Mouse (Mus musculus) inflammation-experienced regulatory T-cells, adult 6 months (primary cell): Measurements from ENCODE around the gene Cep55. TPM values are rescaled to one million over a fixed set of nuclear protein-coding genes. Genes with fewer than 3 reads are reported as not detected.

Source experiments
- ATAC-seq: one replicate; pipeline ENCODE4 v1.8.0; 2017
- polyA plus RNA-seq, 3 experiments: library from polyadenylated mRNA; unstranded; fragments of 100-300 nt; shearing (Covaris generic); gene quantifications; one replicate each; pipeline ENCODE4 v1.2.1; 2017

Cep55 gene
- 10 to 100 TPM in 1 of 3 experiments, 1 to 10 TPM in 2; 2.7 to 34.6 (median 3.6) TPM for polyA plus RNA-seq

DNA sequence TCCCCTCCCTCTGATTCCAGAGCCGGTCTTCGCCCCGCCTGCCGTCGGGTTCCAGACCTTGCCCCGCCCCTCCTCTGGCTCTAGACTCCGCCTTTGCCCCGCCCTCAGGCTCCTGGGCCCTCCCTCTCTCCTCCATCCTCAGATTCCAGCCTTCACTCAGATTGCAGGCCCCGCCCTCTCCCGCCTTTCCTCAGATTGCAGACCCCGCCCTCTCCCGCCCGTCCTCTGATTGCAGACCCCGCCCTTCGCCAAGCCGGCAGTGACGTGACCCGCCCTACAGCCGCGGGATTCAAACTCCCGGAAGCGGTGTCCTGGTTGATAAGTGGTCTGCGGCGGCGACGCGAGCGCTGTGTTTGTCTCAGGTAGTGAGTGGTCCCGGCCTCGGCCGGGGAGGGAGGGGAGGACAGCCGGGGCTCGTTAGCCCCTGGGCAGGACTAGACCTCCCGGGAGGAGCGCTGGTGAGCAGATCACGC, at the start of gene Cep55:
Gene Cep55, plus strand, starts transcription at position 292 of the 473 bp plus-strand sequence.
- peak; percentile 86 for ATAC-seq

DNA sequence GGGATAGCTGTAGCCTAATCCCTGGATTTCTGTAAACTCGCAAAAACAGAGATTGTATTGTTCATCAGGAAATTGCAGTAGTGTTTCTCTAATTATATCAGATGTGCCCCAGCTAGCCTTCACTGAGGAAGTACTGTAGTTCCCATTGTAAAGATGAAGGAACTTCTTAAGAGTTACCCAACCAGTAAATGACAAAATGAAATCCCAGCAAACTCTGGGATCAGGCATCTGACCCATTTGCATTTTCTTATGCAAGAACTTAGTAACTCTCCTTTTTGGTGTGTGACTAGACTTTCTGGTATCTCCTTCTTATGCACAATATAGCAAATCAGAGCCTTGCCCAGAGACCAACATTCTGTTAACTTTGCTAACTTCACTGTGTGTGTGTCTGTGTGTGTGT, 43.4 kb upstream of the Cep55 start:
- ATAC-seq = no peak

DNA sequence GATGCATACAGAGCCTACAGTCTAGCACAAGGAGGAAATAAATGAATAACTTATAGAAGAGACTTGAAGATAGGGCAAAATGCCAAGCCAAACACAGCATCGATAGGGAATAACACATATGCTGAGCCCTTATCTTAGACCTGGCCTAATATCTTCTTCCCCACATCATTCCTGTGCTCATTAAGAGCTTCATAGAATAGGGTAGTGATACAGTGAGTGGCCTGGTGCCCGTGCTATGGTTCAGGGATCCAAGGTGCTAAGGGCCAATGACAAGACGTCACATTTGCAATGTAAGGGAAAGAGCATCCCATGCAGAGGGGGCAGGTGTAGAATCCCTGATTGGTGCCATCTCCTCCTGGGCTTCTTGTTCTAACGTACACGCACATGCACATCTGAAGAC, 40.4 kb upstream of the Cep55 start:
- ATAC-seq = no peak

DNA sequence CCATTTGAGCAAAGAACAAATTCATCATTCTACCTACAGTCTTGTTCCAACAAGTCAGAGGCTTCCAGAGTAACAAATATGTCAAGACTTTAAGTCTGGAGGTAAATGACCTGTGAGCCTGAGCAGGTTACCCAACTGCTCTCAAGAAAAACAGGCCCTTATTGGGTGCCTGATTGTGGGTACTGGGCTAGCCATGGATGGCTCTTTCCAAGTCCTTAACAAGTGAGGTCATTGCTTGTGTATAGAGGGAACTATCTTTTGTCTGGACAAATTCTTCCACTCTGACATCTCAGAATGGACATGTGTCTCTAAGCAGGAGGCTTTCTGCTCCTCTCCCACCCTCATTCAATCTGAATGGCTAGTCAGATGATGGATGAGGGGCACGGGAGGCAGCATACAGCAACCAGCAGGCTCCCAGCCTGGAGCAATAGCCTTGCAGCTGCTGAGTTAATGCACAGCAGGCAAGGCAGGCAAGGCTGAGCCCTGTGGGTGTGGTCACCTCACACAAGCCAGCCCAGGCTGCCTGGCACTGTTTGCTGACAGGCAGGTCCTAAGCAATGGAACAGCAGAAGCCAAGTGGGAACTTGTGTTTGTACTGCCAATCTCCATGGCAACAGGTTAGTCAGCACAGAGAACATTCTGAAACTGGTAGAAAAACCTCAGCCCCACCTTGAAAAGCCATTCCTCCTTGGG, 39.5 kb upstream of the Cep55 start:
- no peak for ATAC-seq

DNA sequence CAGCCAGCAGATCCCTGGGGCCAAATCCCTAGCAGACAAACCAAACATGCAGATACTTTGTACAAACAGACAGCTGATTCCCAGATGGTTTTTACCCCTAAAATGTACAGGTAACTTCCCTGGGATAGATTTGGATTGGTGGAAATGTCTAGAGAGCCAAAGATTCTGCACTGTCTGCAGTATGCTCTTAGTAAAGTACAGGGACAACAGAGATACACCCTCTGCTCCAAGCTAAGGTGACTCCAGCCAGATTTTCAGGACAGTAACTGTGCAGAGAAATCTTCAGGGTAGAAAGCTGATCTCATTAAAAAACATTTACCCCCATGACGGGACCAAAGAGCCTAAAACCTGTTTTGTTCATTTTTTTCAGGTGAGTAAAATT, 38.9 kb upstream of the Cep55 start:
- no peak for ATAC-seq

DNA sequence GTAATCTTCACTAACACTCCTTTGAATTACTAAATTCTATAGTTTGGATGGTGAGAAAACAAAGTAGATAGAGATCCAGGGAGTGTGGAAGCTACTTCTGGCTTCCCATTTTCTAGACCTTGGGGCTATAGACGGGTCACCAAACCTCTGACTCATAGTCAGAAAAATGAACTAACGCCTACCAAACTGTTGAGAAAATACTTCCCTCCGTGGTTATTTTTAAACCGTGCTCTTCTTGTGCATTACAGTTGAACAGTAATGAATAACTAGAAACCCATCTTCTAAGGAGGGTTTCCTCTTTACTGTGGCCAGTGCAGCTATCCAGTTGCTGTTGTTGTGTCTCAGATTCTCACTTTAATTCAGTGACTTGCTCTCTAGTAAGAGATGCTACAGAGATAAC, 32.1 kb upstream of the Cep55 start:
- no peak for ATAC-seq

DNA sequence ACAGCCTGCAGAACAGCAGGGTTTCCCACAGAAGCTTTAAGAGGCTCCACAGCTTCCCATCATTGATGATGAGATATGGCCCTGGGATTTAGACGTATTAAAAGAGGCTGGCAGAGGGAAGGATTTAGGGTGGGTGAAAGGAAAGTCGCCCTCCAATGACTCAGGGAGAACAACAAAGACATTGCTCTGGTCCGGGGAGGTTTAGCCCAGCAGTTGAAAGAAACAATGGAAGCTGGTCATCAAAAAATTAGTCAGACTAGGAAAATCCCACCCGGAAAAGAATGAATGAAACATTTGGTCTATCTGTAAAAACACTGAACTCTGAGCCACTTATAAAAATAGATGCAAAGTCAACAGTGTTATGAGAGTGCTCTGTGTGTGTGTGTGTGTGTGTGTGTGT, 31.2 kb upstream of the Cep55 start:
- no peak for ATAC-seq

DNA sequence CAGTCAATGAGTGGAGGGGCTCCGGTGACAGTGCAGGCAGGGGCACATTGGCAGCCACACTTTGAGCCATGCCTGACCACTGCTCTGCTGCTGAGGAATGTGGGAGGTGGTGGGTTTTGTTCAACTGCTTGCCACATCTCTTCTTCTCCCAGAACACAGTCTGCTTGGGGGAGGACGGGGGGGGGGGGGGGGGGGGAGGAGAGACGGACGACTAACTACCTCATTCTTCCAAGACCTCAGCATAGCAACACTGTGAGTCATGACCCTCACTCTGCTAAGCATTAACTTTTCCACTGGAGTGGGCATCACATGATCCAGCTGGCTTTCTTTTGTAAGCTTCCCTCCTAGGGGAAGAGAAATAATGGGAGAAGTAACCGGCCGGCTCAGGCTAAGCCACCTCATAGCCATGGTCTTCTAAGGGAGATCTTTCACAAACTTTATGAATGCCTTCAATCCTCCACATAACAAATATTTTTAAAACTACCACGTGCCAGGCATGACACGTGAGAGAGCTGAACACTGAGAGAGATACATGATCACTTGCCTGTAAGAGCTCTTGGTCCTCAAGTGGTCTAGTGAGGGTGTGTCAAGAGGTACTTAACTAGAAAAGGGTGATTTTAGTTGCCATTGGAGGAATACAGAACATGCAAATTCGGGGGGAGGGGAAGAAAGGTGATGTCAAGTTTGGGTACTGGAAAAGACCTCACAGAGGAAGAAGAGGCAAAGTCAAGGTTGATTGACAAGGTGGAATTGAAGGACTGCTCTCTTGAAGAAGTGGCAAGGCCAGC, 29.4 kb upstream of the Cep55 start:
- no peak for ATAC-seq

DNA sequence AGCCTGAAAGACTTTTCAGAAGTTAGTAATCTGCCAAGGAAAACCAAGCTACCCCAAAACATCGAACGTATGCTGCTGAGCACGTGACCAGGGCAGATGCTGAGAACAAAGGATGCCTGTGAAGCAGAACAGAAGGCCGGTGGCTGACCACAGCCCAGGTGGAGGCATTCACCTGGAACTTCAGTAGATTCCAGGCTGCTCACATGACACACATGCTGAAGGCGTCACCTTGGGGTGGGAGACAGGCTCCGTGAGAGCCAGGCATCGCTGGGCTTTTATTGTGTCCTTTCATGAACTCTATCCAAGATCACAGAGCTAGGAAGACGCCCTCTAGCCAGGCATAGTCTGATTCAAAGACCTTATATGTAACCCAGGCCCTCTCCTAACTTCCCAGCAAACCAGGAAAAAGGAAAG, 28.6 kb upstream of the Cep55 start:
- ATAC-seq = no peak

DNA sequence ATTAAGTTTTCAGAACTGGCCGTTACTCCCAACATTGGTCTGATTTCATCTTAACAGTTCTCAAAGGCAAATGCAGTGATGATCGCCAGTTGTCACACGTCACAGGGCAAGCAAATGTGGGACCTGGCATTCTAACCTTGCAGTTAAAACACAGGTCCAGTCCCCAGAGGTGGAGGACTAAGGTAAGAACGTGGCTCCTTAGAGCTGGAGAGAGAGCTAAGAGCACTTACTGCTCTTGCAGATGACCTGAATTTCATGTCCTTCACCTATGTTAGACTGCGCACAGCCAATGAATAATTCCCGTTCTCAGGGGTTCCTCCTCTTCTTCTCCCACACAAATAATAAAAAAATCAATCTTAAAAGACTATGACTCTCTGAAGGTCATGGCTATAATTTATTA, 27.4 kb upstream of the Cep55 start:
- no peak for ATAC-seq

DNA sequence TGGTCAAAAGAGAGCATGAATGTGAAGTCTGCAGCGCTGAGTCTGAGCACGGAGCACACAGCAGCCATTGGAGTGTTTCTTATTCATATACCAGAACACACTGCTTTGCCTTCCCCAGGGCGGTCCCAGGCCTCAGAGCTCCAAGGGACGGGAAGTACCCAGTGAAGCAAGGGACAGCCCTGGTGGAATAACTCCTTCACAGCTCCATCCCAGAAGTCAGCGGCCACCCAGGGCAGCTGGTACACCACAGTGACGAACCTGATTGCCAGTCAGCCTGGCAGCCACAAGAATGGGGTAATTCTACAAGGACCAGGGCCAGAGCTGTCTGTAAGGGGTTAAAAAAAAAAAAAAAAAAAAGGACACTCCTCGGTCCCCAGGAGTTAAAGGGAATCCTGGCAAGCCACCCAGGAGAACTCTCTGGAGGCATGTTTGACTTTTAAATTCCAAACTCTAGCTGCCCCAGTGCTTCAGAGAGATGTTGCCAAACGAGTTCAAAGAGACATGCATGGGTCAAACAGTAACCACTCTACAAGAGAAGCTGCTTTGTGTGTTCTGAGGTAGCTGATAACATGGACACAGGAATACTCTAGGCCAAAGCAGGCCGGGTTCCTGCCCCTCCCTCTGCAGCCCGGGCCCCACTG, 26.8 kb upstream of the Cep55 start:
- no peak for ATAC-seq

DNA sequence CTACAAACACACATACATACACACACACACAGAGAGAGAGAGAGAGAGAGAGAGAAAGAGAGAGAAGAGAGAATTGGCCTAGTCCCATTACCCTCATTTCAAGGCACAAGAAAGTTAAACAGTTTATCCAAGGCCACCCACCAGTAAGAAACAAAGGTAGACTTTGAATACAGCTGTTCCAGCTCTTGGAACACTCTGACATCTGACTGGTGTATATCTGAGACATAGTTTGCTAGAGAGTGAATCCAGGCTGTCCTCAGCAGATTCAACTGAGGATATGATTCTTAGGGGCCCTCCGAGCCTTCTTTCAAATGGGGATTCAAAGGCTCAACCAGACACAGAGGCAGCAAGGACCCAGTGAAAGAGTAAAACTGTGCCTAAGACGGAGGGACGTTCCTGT, 25.5 kb upstream of the Cep55 start:
- ATAC-seq = no peak

DNA sequence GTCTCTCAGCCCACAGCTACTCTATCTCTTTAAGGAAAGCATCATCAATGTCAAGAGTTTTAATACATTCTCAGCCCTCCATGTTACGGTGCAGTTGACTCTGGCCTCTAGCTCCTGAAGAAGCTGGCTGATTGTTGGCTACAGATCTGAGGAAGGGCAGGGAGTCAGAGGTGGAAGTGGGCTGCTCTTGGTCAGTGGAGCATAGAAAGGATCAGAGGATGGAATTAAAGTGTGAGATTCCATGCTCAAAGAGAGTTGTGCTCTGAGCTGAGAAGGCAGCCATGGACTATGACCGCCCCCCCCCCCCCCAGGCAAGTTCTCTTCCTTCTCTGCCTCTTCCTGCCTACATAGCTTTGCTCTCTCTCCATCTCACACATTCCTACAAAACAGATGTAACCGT, 24.9 kb upstream of the Cep55 start:
- no peak for ATAC-seq

DNA sequence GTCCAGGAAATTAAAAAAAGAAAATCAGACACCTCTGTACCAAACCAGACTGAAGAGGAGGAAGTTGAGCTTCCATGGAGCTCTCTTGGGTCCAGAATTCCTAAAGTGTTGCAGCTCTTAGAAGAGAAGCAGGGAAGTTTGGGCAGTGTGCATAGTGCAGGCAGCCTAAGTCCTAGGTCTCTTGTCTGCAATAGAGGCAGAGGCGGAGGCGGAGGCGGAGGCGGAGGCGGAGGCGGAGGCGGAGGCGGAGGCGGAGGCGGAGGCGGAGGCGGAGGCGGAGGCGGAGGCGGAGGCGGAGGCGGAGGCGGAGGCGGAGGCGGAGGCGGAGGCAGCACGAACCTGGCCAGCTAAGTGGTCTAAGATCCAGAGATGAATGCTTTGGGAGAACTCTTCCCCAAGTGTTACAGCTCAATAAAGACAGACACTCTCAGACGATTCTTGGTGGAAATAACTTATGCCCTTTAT, 24.1 kb upstream of the Cep55 start:
- no peak for ATAC-seq

DNA sequence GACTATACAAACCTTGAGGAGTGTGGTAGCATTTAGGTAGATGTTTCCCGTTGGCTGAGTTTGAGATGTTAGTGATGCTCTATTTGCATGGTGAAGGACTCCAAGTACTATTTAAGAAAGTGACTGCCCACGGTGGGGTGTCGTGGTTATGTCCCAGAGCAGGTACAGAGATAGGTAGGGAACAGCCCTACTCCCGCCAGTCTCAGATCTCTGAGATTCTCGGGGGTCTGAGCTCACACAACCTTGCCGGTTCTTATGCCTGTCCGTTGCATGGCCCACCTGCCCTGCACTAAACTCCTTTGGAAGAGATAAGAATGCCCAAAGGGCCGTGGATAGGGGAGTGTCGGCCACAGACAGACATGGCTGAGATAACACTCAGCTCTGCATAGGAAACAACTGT, 23.7 kb upstream of the Cep55 start:
- no peak for ATAC-seq

DNA sequence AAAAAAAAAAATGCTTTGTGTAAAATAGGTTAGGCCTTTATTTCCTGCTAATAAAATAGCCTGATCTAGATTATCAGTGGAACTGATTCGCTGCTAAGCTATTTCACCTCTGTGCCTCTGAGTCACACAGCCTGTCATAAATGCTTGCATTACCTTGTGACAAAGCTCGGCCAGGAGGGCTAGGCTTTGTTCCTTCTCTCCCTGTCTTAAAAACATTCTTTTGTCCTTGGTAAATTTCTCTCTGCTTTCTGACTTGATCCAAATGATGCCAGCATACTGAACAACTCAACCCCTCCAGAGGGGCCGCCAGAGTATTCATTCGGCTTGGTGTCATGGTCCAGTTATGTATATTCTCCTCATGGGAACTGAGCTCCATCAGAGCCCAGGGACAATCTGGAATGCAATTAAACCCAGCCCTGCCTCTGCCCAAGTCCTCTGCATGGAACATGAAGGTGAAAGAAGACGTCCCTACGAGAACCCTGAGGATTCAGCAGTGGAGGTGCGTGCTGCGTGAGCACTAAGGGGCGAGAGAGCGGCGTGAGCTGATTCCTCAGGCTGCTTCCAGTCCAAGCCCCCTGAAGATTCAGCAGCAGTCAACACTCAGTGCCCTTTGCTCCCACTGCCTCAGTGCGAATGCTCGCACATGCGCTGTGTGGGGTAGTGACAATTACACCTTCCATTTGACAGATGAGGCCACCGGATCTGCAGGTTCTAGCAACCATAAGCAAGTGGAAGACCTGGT, 21.6 kb upstream of the Cep55 start:
- ATAC-seq = no peak

DNA sequence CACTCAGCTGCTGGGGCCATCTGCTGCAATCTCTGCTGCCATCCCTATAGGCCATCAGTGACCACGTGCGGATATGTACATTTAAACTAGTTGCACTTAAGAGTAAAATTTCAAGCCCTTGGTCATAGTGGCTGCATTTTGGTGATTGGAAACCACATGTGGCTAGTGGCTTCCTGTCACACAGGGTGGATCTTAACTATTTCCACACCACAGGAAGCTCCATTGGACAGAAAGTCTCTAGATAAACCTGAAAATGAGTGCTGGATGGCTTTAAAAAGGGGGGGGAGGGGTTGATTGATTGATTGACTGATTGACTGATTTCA, 21.1 kb upstream of the Cep55 start:
- ATAC-seq = no peak

DNA sequence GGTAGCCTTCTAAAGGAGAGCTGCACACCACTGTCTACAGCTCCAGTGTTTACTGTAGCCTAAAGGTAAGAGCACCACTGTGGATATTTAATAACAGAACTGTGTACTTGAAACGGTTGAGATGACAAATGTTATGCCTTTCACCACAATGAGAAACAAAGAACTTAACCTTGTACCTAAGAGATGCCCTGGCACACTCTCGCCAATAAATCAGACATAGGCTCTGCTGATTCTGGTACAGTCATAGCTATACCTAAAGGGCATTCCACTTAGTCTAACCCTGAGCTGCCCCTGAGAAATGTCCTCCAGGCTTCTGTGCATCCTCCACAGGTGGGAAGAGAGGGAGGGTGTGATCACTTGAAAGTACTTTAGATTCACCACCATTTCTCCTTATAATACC, 20.1 kb upstream of the Cep55 start:
- ATAC-seq = no peak

DNA sequence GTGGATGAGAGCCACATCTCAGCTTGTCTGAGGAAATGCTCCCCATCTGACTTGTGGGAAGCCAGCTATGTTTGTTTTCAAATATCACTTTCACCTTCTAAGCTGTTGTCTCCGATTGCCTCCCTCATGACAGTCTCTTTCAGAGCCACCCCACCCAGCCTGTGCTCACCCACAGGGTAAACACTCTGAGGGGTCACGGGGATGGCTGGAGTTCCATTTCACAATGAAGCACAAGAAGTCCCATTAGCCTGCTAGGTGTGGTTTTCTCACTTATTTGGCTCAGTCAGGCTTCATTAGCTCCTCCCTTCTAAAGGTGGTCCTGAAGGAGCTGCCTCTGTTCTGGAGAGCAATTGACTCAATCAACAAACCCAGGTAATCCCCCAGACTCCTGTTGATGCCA, 19.0 kb upstream of the Cep55 start:
- no peak for ATAC-seq

DNA sequence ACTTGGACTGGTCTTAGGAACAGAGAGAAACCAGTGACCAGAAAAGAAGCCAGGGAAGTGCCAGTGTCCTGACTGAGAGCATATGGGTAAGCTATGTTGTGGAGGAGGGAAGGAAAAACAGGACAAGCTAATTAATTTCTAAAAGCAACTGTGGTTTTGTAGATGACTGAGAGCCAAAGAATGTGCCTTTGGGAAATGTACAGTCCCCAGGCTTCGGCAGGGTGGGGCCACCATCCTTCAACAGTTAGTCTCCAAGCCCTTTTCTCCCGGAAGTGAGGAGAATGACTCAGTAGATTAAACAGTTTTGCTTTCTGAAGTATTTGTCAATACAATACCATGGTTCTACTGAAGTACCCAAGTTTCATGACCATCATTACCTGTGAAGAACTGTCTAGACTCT, 16.5 kb upstream of the Cep55 start:
- ATAC-seq = no peak

DNA sequence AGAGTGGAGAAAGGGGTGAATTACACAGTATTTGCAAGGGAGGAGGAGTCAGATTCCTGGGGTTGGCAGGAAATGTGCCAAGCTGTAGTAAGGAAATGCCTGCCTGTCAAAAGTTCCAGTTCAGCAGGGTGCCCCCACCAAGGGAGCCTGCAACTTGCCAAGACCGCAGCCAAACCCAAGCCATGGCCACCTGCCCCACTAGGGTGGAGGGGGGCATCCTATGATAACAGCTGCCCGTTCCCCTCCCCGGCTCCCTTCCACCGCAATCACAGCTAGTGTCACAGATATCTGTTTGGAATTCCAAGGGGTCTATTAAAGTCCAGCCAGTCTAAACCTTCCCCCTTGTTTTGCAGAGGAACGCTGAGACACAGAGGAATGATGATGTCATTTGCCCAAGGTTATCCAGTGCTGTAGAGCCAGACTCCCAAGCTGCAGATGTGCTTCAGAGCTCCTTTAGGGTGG, 12.5 kb upstream of the Cep55 start:
- ATAC-seq = no peak

DNA sequence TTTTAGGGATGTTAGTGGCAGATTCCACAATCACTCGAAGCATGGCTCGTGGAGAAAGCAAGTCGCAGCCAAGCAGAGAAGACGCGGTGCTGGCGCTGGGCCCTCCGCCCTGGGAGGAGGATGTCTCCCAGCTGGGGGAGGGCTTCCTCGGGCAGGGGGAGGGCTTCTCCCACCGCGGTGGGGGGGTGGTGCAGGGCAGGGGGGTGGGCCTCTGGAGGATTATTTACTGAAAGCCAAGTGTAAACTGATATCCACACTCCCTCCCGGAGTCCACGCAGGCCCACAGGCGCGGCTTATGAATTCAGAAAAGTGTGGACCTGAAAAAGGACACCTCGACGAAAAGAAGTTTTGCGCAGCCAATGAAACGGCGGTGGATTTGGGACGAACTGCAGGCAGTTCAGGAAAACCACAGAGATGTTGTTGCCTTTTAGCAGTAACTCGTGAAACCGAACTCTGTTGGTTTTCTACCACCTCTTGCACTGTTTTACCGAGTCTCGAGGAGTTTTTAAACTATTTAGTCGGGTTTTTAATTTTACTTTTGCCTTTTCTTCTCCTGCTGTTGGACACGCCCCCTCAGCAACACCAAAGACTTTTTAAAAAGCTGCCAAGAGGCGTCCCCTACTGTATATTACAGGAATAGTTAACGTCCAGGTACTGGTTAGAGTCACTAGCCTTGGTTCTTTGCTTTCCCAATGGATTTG, 11.4 kb upstream of the Cep55 start, which contains the start of gene Myof:
Gene Myof, minus strand, starts transcription at position 297 of the 701 bp plus-strand sequence.
- ATAC-seq = no peak
